Mouse (Mus musculus): ENCODE data around the gene Abcg1. TPM values are rescaled to one million over a fixed set of nuclear protein-coding genes. Genes with fewer than 3 reads are reported as not detected.

Gene Abcg1
- polyA plus RNA-seq, 1 experiment from 2014 or later: 8.6 TPM

DNA sequence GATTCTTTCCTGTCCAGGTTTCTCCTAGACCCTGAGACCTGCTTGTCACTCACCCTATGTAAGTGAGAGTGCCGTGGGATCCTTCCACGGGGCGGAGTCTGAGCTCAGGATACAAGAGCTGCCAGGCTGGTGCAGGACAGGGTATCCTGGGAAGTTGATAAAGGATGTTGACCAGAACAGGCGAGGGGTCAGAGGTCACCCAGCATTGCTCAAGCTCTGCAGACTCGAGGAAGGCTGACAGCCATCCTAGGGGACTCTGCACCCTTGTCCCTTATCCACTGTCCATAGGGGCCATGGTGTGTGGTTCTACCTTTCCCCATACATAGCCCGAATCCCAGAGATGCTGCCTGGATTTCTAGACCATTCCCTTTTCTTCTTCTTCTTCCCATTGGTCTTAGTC lies 58.6 kb downstream of the Abcg1 start:
- no peak overlapping the region for H3K4me3 ChIP-seq
- H3K4me2 ChIP-seq: no peak overlapping the region
- no peak overlapping the region for H3K9ac ChIP-seq
- H3K27ac ChIP-seq: no peak overlapping the region
- no peaks in the 10 kb centered on the region for H3K36me3 ChIP-seq
- no peaks in the 10 kb centered on the region for H3K9me3 ChIP-seq
- ATAC-seq (ENCODE audit: insufficient number of reproducible peaks, low FRiP score, low TSS enrichment, low read depth): no peak
- no peaks in the 10 kb centered on the region for H3K27me3 ChIP-seq
- H3K4me1 ChIP-seq: peaks cover 3% of the 10 kb centered on the region; the same call in 1 of the 2 replicates
- 57% methylated on average over 6 of the region's 6 CpGs for WGBS

DNA sequence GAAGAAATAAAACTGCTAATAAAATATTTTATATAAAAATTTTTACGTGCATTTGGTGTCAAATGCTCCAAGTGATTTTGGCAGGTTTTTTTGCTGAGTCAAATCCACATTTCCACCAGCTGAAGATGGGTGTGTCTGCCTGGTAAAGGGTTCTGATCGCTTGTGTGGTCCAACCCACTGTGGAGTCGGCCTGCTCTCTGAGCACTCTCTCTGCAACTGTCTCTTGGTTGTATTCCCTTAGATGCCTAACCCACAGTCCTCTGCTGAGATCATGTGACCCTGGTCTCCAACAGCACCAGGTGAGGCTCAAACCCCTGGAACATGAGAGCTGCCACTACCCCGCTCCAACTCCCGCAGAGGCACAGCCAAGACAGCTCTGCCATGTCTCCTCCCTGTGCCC lies 60.5 kb downstream of the Abcg1 start:
- H3K9me3 ChIP-seq: no peaks in the 10 kb centered on the region
- no peak overlapping the region for H3K9ac ChIP-seq
- H3K4me2 ChIP-seq: no peak overlapping the region
- no peaks in the 10 kb centered on the region; the same call in 1 of the 2 replicates for H3K4me1 ChIP-seq
- no peaks in the 10 kb centered on the region for H3K27me3 ChIP-seq
- 72% methylated on average over 5 of the region's 5 CpGs for WGBS
- no peaks in the 10 kb centered on the region for H3K36me3 ChIP-seq
- H3K27ac ChIP-seq: no peak overlapping the region
- no peak overlapping the region for H3K4me3 ChIP-seq
- no peak for ATAC-seq (ENCODE audit: insufficient number of reproducible peaks, low FRiP score, low TSS enrichment, low read depth)

GRCm38 (mm10) chr17:31119429-31119828 lies 62.0 kb downstream of the Abcg1 start:
- 2% methylated on average over 7 of the region's 7 CpGs for WGBS
- Histone ChIP-seq H3K9ac (no peak overlapping the region), H3K27me3 (no peaks in the 10 kb centered on the region), H3K4me1 (no peaks in the 10 kb centered on the region), H3K4me2 (no peak overlapping the region), H3K27ac (no peak overlapping the region), H3K4me3 (no peak overlapping the region), H3K9me3 (no peaks in the 10 kb centered on the region), H3K36me3 (no peaks in the 10 kb centered on the region)
- ATAC-seq (ENCODE audit: insufficient number of reproducible peaks, low FRiP score, low TSS enrichment, low read depth): no peak

DNA sequence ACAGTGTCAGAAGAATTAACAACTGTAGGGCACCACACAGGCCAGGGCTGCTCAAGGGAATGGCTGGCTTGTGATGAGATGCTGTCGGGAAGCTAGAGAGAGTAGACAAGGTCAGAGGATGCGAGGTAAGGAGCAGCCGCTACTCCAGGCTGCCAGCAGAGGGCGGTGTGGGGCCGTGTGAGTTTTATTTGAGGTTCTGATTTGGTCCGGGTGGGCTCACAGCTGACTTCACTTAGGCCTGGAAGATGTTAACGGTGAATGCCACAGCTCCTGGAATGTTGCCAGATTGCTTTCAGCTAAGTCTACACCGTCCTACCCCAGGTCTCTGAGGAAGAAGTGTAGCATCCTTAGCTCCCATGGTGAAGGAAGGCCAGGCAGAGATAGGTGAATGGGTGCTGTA lies 64.5 kb downstream of the Abcg1 start:
- Histone ChIP-seq H3K4me2 (no peak overlapping the region), H3K4me3 (no peak overlapping the region), H3K36me3 (no peaks in the 10 kb centered on the region), H3K27me3 (no peaks in the 10 kb centered on the region), H3K27ac (no peak overlapping the region), H3K4me1 (0 out of 2 replicates have a peak, but pooled peaks cover 4% of the 10 kb centered on the region), H3K9me3 (no peaks in the 10 kb centered on the region), H3K9ac (no peak overlapping the region)
- WGBS: 6% methylated on average over 8 of the region's 8 CpGs
- ATAC-seq (ENCODE audit: insufficient number of reproducible peaks, low FRiP score, low TSS enrichment, low read depth): no peak

- Histone ChIP-seq H3K9me3 (no peaks in the 10 kb centered on the region), H3K4me3 (no peak overlapping the region), H3K27me3 (no peaks in the 10 kb centered on the region), H3K9ac (no peak overlapping the region), H3K4me1 (0 out of 2 replicates have a peak, but pooled peaks cover 4% of the 10 kb centered on the region), H3K4me2 (no peak overlapping the region), H3K27ac (no peak overlapping the region), H3K36me3 (no peaks in the 10 kb centered on the region)
- 38% methylated on average over 9 of the region's 9 CpGs for WGBS
- peak; percentile 30; the same call in 1 of the 2 replicates for ATAC-seq (ENCODE audit: insufficient number of reproducible peaks, low FRiP score, low TSS enrichment, low read depth)
These were observed 68.2 kb downstream of the Abcg1 start for GRCm38 (mm10) chr17:31125548-31126266.

GRCm38 (mm10) chr17:31128708-31129318 lies 71.3 kb downstream of the Abcg1 start:
- no peak for ATAC-seq (ENCODE audit: insufficient number of reproducible peaks, low FRiP score, low TSS enrichment, low read depth)

GRCm38 (mm10) chr17:31129452-31129851 lies 72.0 kb downstream of the Abcg1 start, which contains the start of gene Tff3:
Tff3 (minus strand) TSS chr17:31129646.
- Histone ChIP-seq H3K27ac (no peak within 1 kb of the TSS), H3K4me2 (no peak within 1 kb of the TSS), H3K36me3 (no peaks in the 10 kb centered on the region), H3K27me3 (no peaks in the 10 kb centered on the region), H3K9me3 (no peaks in the 10 kb centered on the region), H3K9ac (no peak within 1 kb of the TSS), H3K4me1 (0 out of 2 replicates have a peak, but pooled peaks cover 4% of the 10 kb centered on the region), H3K4me3 (no peak within 1 kb of the TSS)
- 5% methylated on average over 2 of the region's 2 CpGs for WGBS
- no peak for ATAC-seq (ENCODE audit: insufficient number of reproducible peaks, low FRiP score, low TSS enrichment, low read depth)

More at GRCm38 (mm10) chr17:31128708-31129318, 71.3 kb downstream of the Abcg1 start:
- no peak overlapping the region for H3K4me3 ChIP-seq
- H3K9ac ChIP-seq: no peak overlapping the region
- H3K36me3 ChIP-seq: no peaks in the 10 kb centered on the region
- 79% methylated on average over 9 of the region's 9 CpGs for WGBS
- no peaks in the 10 kb centered on the region for H3K27me3 ChIP-seq
- H3K9me3 ChIP-seq: no peaks in the 10 kb centered on the region
- no peak overlapping the region for H3K4me2 ChIP-seq
- H3K27ac ChIP-seq: no peak overlapping the region
- 0 out of 2 replicates have a peak, but pooled peaks cover 4% of the 10 kb centered on the region for H3K4me1 ChIP-seq

GRCm38 (mm10) chr17:31131269-31131821 lies 73.9 kb downstream of the Abcg1 start:
- no peaks in the 10 kb centered on the region for H3K9me3 ChIP-seq
- no peaks in the 10 kb centered on the region for H3K27me3 ChIP-seq
- no peak overlapping the region for H3K27ac ChIP-seq
- no peaks in the 10 kb centered on the region for H3K36me3 ChIP-seq
- H3K4me2 ChIP-seq: no peak overlapping the region
- 70% methylated on average over 10 of the region's 10 CpGs for WGBS
- H3K4me1 ChIP-seq: no peaks in the 10 kb centered on the region
- no peak overlapping the region for H3K4me3 ChIP-seq
- H3K9ac ChIP-seq: no peak overlapping the region
- ATAC-seq (ENCODE audit: insufficient number of reproducible peaks, low FRiP score, low TSS enrichment, low read depth): no peak

- WGBS: 70% methylated on average over 15 of the region's 15 CpGs
- H3K9ac ChIP-seq: no peak overlapping the region
- H3K9me3 ChIP-seq: no peaks in the 10 kb centered on the region
- H3K4me2 ChIP-seq: no peak overlapping the region
- H3K4me3 ChIP-seq: no peak overlapping the region
- ATAC-seq (ENCODE audit: insufficient number of reproducible peaks, low FRiP score, low TSS enrichment, low read depth): no peak
- no peaks in the 10 kb centered on the region for H3K4me1 ChIP-seq
- H3K27me3 ChIP-seq: no peaks in the 10 kb centered on the region
- H3K27ac ChIP-seq: no peak overlapping the region
- no peaks in the 10 kb centered on the region for H3K36me3 ChIP-seq
These were observed 76.3 kb downstream of the Abcg1 start for GRCm38 (mm10) chr17:31133776-31134175.

GRCm38 (mm10) chr17:31134913-31135312 lies 77.4 kb downstream of the Abcg1 start:
- WGBS: 74% methylated on average over 6 of the region's 6 CpGs
- Histone ChIP-seq H3K9ac (no peak overlapping the region), H3K27me3 (no peaks in the 10 kb centered on the region), H3K4me3 (no peak overlapping the region), H3K36me3 (no peaks in the 10 kb centered on the region), H3K4me2 (no peak overlapping the region), H3K4me1 (no peaks in the 10 kb centered on the region), H3K27ac (no peak overlapping the region), H3K9me3 (no peaks in the 10 kb centered on the region)
- no peak for ATAC-seq (ENCODE audit: insufficient number of reproducible peaks, low FRiP score, low TSS enrichment, low read depth)

- no peak for ATAC-seq (ENCODE audit: insufficient number of reproducible peaks, low FRiP score, low TSS enrichment, low read depth)
- Histone ChIP-seq H3K4me1 (no peaks in the 10 kb centered on the region), H3K4me3 (no peak overlapping the region), H3K36me3 (no peaks in the 10 kb centered on the region), H3K27ac (no peak overlapping the region), H3K27me3 (no peaks in the 10 kb centered on the region), H3K9me3 (no peaks in the 10 kb centered on the region), H3K9ac (no peak overlapping the region), H3K4me2 (no peak overlapping the region)
- WGBS: 22% methylated on average over 3 of the region's 3 CpGs
These were observed 78.8 kb downstream of the Abcg1 start for GRCm38 (mm10) chr17:31136291-31136690.

GRCm38 (mm10) chr17:31136821-31137220 lies 79.3 kb downstream of the Abcg1 start:
- Histone ChIP-seq H3K9me3 (no peaks in the 10 kb centered on the region), H3K27ac (no peak overlapping the region), H3K27me3 (no peaks in the 10 kb centered on the region), H3K4me2 (no peak overlapping the region), H3K4me3 (no peak overlapping the region), H3K36me3 (no peaks in the 10 kb centered on the region), H3K9ac (no peak overlapping the region), H3K4me1 (no peaks in the 10 kb centered on the region)
- ATAC-seq (ENCODE audit: insufficient number of reproducible peaks, low FRiP score, low TSS enrichment, low read depth): no peak
- 84% methylated on average over 1 of the region's 1 CpGs for WGBS
